Mouse (Mus musculus) kidney, adult 11 months (tissue): ENCODE results near the gene Bmp8b.
"Not testable (repeated sequence)": the region's sequence is repeated elsewhere in the genome, so short reads cannot be mapped to it uniquely, and the experiment has no call there.

Experiments
- DNase-seq: peaks from one replicate; pipeline ENCODE4 v3.0.0; 2022

Gene Bmp8b

GRCm38 (mm10) chr4:123112216-123112764, 7.3 kb downstream of the Bmp8b start:
- no peak for DNase-seq

- DNase-seq = not testable (repeated sequence)
Observed at GRCm38 (mm10) chr4:123114651-123115050, 9.7 kb downstream of the Bmp8b start.

DNA sequence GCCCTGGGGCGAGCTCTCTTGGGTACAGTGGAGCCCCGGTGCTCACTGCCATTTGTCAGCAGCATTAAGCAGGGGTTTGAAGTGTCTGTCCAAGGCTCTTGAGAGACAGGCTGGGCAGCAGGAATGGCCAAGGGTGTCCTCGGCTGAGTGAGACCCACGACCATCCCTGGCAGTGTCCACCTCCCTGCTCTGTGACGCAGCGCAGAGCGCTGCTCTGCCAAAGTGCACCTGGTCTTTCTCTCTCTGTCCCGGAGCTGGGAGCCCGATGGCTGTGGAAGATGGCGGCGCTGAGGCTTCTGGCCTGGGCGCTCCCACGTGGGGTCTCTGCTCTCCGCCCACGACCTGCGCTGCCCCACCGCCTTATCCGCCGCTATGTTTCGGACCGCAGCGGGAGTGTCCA, 11.0 kb downstream of the Bmp8b start, which contains the start of gene Oxct2b:
TSS of gene Oxct2b (plus strand) at position 256 of the 400 bp plus-strand sequence.
- no peak for DNase-seq

DNA sequence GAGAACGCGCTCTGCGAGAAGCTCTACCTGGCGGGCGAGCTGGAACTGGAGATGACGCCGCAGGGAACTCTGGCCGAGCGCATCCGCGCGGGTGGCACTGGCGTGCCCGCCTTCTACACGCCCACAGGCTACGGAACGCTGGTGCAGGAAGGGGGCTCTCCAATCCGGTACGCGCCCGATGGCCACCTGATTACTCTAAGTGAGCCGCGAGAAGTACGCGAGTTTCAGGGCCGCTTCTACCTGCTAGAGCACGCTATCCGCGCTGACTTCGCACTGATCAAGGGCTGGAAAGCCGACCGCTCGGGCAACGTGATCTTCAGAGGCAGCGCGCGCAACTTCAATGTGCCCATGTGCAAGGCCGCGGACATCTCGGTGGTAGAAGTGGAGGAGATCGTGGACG, 11.7 kb downstream of the Bmp8b start:
- DNase-seq = not testable (repeated sequence)

GRCm38 (mm10) chr4:123121286-123121685, 16.3 kb downstream of the Bmp8b start:
- no peak for DNase-seq

DNA sequence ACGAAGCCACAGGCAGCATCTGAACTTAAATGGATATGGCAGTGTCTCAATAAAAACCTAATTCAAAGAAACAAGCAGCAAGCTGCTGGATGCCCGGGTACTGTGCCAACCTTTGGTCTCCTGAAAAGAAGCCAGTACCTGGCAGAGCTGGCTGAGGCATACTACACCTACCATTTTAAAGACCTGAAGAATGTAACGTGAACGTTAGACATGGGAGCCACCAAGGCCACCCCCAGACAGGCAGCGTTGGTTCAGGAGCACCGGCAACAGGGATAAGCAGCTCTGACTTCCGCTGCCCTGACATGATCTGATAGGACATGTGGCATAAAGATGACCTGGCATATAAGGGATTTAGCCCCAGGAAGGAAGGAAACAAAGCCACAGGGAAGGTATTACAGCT, 21.7 kb downstream of the Bmp8b start:
- DNase-seq = no peak

GRCm38 (mm10) chr4:123127051-123127450, 22.1 kb downstream of the Bmp8b start:
- no peak for DNase-seq

DNA sequence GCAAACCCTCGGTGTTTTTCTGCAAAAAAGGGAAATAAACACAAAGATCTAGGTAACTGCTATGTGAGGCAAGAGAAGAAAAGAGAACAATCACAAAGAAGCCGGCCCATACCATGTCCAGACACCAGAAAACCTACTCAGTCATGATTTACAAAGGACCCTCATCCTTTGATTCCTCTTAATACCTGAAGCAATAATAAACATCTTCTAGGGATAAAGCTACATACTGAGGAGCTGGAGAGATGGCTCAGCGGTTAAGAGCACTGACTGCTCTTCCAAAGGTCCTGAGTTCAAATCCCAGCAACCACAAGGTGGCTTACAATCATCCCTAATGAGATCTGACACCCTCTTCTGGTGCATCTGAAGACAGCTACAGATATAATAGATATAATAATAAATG, 32.6 kb downstream of the Bmp8b start:
- DNase-seq = no peak

- DNase-seq = peak; percentile 58
Observed at GRCm38 (mm10) chr4:123139513-123140154, 34.7 kb downstream of the Bmp8b start, which contains the start of gene Ppie. TSS of gene Ppie (minus strand) at chr4:123139951.

DNA sequence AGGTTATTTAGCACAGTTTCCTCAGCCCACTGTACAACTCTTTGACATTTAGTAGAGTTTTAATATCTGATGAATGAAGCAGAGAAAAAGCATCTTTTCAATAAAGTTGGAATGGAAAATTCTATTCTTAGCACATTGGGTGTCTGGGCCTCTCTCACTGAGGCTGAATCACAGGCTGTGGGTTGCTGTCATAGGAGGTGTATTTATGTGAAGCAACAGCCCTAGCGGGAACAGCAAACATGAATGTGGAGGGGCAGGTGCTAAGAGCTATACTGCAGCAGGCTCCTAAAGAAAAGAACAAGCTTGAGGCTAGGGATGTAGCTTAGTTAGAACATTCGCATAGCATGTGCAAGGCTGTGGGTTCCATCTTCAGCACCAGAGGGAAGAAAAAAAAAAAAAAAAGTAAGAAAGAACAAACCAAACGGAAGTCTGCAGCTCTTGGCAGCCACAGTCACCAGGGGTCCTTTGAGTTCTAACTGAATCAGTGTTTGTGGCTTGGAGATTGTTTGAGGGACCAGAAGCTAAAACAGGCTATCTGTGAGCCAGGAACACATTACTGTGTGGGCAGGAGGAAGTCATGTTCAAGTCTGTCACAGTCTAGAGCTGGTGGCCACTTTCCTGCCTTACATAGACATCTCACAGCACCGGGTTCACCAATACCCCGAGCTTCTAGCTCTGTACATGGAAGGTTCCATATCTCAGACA, 42.6 kb downstream of the Bmp8b start:
- no peak for DNase-seq

DNA sequence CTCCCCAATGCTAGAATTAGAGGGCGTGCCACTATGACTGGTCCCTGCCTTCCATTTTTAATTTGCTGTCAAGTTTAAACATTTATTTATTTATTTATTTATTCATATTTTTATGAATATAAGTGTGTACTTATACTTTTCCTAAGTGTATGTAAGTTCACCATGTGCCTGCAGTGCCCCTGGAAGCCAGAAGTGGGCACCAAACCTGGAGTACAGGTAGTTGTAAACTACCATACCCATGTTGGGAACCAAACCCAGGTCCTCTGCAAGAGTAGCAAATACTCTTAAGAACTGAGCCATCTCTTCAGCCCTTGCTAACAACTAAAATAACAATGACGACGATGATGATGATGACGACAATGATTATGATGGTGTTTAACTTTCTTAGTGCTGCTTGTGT, 47.0 kb downstream of the Bmp8b start:
- DNase-seq = no peak

DNA sequence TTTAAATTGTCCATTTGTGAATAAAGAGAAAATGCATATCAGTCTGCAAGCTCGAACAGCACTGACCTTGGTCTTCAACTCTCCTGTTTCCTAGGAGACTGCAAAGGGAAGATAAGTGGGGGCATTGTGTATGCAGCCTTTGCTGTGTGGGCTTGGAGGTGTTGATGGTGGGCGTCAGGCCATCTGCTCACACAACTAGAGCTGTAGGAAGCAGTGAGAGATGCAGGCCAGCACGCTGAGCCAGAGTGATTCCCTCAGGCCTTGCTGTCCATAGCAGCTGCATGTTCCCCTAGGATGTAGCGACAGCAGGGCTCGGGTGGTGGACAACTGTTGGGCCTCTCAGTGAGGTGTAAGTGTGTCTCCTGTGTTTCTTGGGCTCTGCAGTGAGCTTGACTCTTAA, 48.0 kb downstream of the Bmp8b start:
- no peak for DNase-seq

GRCm38 (mm10) chr4:123155004-123155403, 50.0 kb downstream of the Bmp8b start:
- DNase-seq = peak; percentile 5

GRCm38 (mm10) chr4:123155427-123155826, 50.5 kb downstream of the Bmp8b start:
- DNase-seq = no peak

- no peak for DNase-seq
Observed at GRCm38 (mm10) chr4:123155840-123156239, 50.9 kb downstream of the Bmp8b start.

GRCm38 (mm10) chr4:123160571-123160970, 55.6 kb downstream of the Bmp8b start:
- DNase-seq = no peak

DNA sequence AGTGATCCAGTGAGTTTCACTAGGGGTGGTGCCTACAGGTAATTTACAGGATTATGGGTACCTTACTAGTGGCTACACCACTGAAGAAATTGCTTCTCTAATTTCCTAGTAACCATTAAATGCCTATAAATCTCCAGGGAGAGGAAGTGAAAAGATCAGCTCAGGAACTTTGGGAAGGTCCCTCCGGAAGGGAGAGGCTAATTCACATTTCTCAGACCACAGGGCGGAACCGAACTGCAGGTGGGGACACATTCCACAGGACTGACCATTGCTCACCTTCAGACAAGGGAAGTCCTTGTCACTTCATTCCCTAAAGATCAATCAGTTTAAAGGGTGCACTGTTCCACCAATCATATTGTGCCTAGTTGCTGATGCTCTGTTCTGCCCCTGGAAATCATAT, 56.3 kb downstream of the Bmp8b start:
- DNase-seq = not testable (repeated sequence)

DNA sequence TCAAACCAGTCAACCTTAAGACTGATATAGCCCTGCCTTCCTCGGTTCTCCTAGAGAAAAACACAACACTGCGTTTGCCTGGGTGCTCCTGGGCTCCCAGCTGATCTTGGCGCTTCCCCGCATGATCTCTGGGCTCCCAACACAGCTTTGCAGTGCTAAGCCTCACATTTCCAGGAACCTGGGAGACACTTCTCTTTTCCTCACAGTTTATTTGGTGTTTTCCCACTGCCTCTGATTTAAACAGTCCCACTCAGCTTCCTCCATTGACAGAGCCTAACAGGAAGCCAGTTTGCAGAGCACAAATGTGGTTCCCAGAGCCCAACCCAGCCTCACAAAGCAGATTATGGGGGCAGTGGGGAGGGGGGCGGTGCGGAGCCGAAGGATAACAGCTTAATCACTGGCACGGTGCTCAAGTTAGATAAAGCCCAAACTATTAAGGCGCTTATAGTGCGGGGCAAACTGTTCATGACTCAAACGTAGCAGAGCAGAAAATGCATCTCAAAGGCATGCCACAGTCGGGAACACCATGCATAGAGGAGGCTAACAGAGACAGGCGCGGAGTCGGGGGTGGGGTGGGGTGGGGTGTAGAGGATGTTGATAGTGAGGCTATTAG, 57.4 kb downstream of the Bmp8b start:
- DNase-seq = no peak

- DNase-seq = no peak
Observed at GRCm38 (mm10) chr4:123164157-123164556, 59.2 kb downstream of the Bmp8b start.

- no peak for DNase-seq
Observed at GRCm38 (mm10) chr4:123171811-123172210, 66.8 kb downstream of the Bmp8b start.
